Mouse (Mus musculus): ENCODE data around the gene Hspb3.

DNA sequence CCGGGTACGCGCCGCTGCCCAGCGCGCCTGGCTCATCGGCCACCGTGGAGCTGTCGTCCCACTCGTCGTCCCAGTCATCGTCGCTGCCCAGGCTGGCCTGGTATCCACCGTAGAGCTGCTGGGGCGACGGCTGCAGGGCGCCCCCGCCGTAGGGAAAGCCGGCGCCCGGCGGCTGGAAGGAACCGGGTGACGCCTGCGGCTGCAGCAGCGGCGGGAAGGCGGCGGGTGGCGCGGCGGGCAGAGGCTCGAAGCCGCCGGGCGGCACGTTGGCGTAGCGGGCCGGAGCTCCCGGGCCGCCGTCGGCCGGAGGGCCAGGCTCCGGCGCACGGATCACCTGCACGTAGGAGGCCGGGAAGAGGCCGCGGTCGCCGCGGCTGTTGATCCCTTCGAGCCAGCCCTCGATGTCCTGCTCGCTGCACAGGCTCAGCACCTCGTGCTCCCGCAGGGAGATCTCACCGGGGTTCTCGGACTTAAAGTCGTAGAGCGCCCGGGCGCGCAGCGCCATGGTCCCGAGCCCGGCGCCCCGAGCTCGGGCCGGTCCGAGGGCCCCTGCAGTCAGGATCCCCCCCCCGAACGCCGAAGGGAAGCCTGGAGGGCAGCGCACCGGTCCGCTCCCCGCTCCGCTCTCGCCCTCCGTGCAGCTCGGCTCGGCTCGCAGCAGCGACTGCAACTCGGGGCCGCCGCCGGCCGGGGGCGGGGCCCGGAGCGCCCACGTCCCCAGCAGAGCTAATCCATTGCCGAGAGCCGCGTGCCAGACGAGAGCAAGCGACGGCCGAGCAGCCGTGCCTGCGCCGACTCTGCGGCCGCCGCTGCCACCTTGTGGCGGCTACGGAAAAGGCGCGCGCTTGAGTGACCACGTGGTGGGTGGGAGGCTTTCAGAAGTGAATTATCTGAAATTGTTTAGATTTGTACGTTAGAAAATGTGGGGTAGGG lies 45.3 kb downstream of the Hspb3 start, which contains the start of gene Snx18:
- peak; percentile 93 for TF ChIP-seq CTCF (IDR thresholded peaks at IDR 0.05; ENCODE audit: extremely low read depth, insufficient read length, insufficient replicate concordance, low read depth, low read length)
- TF ChIP-seq POLR2A (IDR thresholded peaks at IDR 0.05; ENCODE audit: low read depth, low read length): peak; percentile 94
